Mouse (Mus musculus): ENCODE data around the gene Skor1.

Skor1 gene

DNA sequence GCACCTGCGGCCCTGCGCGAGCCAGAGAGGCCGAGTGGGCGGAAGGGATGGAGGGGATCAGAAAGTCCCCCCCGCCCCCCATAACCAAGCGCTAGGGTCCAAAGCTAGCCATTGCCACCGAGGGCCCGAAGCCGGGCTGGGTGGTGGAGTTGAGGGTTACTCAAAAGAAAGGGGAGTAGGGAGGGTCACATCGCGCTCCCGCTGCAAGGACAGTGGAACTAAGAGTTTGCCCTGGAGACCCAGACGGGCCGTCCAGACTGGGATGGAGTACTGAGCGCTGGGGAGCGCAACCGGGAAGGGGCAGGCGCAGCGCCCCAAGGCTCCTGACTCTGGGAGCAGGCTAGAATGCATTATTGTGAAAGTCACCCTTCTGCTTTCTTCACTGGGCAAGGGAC is 608 bp upstream of the Skor1 start:
- DNase-seq = peak in 1 of 2 experiments; percentile 16

DNA sequence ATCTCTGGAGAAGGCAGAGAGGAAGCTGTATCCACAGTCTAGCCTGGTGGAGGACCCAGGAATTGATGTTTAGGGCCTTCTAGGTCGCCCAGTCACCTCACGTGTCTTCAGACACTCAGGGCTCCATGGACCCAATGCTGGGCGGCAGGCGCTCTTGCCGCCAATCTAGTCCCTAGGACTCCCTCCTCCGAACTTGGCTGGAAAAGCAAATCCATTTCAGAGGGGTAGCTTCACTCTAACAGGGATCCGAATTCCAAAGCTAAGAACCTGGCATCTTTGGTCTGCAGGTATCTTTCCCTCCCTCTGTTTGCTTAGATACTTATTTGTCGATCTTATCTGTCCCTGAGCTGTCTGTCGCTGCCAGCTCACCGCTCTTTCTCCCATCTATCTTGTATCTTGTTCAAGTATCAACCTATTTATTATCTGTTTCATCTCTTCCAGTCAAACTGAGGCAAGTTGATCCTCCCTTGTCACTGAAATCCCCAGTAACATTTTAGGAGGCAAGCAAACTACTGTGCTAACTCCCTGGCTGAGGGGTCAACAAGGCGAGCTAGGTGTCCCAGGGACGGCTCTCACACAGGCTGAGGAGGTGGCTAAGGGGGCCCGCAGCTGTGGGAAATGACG is 863 bp downstream of the Skor1 start:
- peak in 1 of 2 experiments; percentile 20 for DNase-seq

- DNase-seq = peak in 1 of 2 experiments; percentile 21
Observed at GRCm38 (mm10) chr9:63147296-63147695, 1.5 kb downstream of the Skor1 start.

GRCm38 (mm10) chr9:63146856-63147274 is 1.9 kb downstream of the Skor1 start:
- DNase-seq = peak in 1 of 2 experiments; percentile 40

DNA sequence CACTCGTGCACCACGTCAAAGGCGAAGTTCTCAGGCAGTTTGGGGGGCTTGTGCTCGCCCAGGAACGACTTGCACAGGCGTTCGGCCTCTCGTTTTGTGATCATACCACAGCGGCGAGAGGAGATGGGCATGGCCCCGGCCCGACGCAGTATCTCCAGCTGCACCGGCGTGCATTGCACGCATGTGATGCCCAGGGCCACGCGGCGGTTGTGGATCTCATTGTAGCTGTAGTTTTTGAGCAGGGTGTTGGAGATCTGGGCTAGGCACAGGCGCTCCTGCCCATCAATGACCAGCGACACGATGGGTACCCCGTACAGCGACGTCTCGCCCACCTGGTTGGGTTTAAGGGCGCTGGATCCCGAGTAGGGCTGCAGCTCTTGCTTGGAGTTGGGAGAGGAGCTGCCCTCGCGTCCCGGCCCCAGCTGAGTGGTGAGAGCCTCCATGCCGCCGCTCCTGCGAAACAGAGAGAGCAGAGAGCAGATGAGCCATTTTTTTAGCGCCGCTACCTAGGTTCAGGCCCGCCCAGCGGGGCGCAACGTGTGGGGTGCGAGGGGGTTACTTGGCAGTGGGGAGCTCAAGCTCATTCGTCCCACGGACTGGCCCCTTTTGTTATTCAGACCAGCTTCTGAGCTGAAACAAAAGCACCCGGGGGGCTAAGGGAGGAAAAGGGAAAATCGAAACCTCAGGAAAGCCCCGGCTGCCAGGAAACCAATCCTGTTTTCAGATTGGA is 2.5 kb downstream of the Skor1 start:
- DNase-seq = peak; percentile 42 to 43

DNA sequence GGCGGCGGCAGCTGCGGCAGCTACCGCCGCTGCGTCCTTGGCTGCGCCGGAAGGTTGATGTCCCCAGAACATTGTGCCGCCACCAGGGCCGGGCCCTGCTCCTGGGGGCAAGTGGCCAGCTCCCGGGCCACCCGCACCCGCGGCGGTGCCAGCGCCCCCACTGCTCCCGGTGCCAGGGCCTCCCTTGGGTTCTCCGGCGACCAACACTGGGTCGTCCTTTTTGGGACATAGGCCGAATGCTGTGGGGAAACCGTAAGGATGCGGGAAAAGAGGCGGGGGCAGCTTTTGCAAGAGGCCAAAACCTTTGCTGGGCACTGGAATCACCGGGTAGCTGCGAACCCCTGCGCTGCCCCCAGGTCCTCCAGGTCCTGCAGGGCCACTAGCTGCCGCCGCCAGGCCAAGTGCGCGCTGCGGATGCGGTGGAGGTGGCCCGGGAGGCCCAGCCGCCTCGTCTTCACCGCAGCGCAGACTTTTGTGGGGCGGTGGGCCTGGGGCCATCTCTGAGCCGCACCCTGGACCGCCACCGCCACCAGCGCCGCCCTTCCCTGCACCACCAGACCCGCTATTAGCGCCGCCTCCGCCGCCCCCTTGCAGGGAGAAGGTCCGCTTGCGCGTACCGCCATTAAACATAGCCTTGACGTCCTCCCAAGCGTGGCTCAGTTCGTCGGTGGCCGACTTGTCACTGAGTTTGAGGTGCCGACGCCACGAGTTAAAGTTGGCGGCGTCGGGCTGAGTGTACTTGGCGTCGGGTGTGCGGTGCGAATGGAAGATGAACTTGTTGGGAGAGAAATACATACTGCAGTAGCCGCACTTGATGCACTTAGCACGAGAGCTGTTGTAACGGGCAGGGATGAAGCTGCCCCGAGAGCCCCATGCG is 3.3 kb downstream of the Skor1 start:
- peak in 1 of 2 experiments; percentile 26 for DNase-seq

- peak in 1 of 2 experiments; percentile 19 for DNase-seq
Observed at GRCm38 (mm10) chr9:63144502-63145248, 4.1 kb downstream of the Skor1 start.

GRCm38 (mm10) chr9:63143641-63144501 is 4.9 kb downstream of the Skor1 start:
- no peak for DNase-seq

DNA sequence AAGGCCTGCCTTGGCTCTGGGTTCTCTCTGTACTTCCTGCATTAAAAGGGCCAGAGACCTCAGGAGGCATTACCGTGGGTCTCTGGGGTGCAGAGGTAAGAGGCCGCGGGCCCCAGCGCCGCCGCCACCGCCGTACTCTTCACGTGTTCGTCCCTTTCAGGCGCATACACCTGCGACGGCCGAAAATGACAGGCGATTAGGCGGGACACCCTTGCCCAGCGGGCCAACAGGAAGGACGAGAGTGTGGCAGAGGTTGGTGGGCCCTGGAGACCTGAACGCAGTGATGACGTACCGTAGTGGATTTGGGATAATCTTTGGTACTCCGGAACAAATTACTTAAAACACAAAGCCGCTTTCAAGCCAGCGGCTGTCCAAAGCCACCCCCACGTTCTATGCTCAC is 5.5 kb downstream of the Skor1 start:
- no peak for DNase-seq

DNA sequence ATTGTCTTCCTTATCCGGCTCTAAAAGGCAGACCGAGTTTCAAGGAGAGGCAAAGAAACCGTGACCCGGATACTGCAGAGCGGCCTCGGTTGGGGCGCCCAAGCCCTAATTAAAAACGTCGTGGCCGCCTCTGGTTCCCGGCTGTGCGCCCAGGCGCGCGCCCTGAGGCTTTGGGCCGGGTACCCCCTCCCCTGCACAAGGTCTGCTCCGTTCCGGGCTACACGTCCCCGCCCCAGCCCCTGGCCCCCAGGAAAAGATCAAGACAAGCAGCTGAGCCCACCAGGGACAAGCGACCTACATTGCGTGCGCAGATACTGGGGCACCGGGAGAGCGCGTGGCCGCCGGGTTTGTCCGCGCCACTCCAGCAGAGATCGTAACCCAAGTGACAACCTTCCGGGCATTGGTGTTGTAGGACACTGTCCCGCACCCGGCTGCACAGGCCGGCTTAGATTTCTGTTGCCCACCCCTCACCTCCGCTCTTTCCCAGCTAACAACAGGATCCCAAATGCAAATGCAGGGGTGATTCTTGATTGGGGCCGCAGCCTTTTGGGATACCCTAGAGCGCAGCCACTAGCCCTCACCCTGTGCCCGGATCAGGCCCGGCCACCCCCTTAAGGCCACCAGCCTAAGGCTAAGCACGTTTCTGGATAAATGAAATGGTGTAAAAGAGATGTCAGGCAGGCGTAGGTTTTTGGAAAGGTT is 6.3 kb downstream of the Skor1 start:
- peak in 1 of 2 experiments; percentile 34 for DNase-seq

DNA sequence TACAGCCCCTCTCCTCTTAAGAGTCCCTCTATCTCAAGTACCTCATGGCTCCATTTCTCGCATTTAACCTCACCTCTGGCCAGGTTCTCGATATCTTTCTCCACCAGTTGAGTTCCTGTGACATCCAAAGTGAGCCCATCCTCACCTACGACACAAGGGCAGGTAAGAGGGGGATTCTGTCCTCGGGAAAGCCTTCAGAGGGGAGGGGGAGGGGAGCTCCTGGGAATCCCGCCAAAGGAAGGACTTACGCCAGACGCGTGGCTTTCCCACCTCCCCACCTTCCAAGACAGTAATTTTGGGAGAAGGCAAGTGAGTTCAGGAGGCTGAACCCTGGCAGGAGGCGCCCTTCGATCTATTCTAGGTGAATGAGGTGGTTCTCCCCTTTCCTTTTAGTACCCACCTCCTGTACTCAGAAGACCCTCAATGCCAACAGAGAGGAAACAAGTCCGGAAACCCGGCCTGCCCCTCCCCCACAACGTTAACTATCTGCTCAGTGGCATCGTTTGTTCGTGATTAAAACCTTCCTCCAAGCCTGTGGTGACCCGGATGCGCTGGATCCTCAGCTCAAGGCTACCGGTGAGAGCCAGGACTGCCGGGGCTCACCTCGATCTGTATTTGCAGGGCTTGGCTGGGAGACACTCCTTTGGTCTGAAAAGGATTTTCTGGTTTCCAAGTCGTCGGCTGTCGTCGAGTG is 7.0 kb downstream of the Skor1 start:
- peak; percentile 30 to 45 for DNase-seq

GRCm38 (mm10) chr9:63140211-63140610 is 8.6 kb downstream of the Skor1 start:
- DNase-seq = no peak

DNA sequence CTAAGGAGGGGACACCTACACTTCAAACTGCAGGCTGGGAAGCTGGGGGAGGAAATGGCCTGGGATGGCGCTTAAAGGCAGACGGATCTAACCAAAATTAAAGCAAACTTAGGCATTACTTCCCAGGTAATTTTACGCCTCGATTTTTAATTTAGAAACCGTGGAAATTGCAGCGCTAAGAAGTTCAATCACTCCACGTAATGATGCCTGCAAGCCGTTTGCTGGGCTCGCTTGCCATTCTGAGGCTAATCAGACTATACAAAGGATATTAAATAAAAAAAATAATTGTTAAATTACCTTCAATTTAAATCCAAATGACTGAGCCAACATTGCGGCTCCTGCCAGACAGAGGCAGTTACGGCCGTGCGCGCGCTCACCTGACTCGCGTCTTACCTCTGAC is 9.1 kb downstream of the Skor1 start:
- DNase-seq = peak in 1 of 2 experiments; percentile 15

GRCm38 (mm10) chr9:63138481-63138967 is 10.2 kb downstream of the Skor1 start:
- peak; percentile 46 to 51 for DNase-seq

DNA sequence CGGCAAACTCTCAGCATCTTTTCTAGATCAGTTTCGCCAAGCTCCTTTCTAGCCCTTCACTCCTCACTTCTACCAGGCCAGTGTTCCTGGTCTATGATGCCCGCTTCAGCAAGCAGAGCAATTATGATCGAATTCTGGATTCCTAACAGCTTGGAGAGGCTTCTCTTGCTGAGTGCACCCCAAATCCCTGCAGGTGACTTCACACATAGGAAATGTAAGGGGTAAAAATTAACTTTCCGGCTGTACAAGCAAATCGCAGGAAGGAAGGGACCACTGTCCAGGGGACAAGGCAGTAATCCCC is 11.2 kb downstream of the Skor1 start:
- no peak for DNase-seq

DNA sequence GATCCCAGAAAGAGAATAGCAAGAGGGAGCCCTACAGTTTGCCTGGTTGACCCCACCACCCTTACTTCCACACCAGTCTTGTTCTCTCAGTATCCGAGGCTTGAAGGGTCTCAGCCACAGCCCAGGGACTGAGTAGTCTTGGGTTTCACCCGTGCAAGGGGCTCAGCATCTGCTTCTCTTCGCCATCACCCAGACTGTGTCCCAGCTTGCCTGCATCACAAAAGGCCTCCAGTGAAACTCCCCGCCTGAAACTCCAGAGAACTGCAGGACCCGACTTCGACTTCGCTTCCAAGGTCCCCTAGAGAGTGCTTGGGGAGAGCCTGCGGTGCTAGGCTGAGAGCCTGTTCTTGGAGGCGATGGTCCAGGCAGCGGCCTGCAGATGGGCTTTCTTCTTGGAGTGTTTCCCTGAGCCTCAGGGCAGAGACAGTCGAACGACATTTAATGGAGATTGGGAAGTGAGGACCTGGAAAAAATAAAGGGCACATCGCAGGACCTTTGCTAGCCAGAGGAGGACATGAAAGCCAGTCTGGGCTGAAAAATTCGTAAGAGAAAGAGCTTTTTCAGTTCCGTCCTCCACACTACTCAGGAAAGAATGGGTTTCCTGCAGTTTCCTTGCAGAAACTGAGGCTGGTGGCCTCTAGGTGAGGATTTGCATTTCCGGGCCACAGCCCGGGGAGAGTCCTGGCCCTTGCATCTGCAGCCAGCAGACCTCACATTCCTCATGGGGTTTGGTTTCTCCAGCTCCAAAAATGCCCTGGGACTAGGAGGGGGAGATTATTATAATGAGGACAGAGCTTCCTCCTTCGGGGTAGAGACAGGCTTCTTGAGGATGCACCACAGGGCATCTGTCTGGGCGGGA is 11.8 kb downstream of the Skor1 start:
- peak in 1 of 2 experiments; percentile 15 for DNase-seq

DNA sequence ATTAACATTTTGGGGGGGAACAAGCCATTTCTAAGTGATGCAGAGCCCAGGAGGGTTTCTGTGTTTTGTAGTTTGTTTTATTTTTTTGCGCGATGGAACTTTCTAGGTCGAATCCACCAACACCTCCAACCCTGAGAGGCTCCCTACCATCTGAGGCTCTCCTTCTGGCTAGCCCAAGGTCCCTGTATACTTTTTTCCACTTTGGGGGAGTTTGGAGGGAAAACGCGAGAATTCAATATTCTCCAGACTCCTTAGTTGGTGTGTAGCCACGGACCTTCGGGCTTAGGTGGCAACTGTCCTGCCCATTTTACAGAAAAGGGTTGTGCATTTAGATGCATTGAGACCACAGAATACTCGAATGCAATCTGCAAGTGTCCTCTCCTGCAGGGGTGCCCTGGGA is 12.5 kb downstream of the Skor1 start:
- peak in 1 of 2 experiments; percentile 14 for DNase-seq

DNA sequence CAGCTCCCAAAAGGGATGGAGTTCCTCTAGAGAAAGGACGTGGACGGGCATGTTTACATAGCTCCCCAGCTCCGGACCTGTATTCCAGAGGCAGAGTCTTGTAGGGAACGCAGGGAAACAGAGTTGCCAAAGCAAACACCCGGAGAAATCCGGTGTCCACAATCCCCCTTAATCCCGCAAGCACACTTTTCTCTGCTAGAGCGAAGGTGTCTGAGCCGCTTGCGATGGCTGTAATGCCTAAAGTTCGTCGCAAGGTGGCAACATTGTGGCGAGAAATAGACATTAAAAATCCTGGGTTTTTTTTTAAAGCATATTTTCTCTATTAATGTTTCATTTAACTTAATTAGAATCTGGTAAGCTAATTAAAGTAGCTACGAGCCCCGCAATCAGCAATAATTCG is 13.0 kb downstream of the Skor1 start:
- peak; percentile 80 to 81 for DNase-seq

GRCm38 (mm10) chr9:63135356-63135755 is 13.4 kb downstream of the Skor1 start:
- peak in 1 of 2 experiments; percentile 27 for DNase-seq
